Mouse (Mus musculus) megakaryocyte, embryonic 14.5 days (primary cell): ENCODE measurements at regions not wholly inside any gene's neighbourhood (a gene's known extent, or its start where the extent isn't known, plus 50 kb on each side); places are given as distances from the start of the nearest gene placed in this dataset.
A peak's percentile ranks its signal among the peaks of the same experiment; 100 is the strongest.
"Not testable (repeated sequence)": the region's sequence is repeated elsewhere in the genome, so short reads cannot be mapped to it uniquely, and the experiment has no call there.

Source experiments
- H3K27me3 ChIP-seq: replicated peaks from 2 replicates; pipeline ENCODE3; 2012; ENCODE audit warnings: inconsistent platforms
- H3K36me3 ChIP-seq: replicated peaks from 2 replicates; pipeline ENCODE3; 2012; ENCODE audit warnings: low read length, inconsistent platforms, mixed read lengths
- H3K4me1 ChIP-seq: 2 replicates; pipeline ENCODE4 v1.6.1; 2012; ENCODE audit warnings: inconsistent platforms
- H3K4me3 ChIP-seq: replicated peaks from 2 replicates; pipeline ENCODE3; 2012; ENCODE audit warnings: moderate library complexity, mild to moderate bottlenecking, inconsistent platforms
- H3K9me3 ChIP-seq: 2 replicates; pipeline ENCODE4 v1.6.1; 2012; ENCODE audit warnings: inconsistent platforms
- FLI1 ChIP-seq: IDR thresholded peaks from 2 replicates; pipeline ENCODE4 v1.6.1; 2012; ENCODE audit warnings: low read length, inconsistent platforms, mixed read lengths
- GATA1 ChIP-seq: IDR thresholded peaks from 3 replicates; pipeline ENCODE4 v1.6.1; 2012; ENCODE audit warnings: mixed read lengths, low read length, inconsistent platforms, borderline replicate concordance

DNA sequence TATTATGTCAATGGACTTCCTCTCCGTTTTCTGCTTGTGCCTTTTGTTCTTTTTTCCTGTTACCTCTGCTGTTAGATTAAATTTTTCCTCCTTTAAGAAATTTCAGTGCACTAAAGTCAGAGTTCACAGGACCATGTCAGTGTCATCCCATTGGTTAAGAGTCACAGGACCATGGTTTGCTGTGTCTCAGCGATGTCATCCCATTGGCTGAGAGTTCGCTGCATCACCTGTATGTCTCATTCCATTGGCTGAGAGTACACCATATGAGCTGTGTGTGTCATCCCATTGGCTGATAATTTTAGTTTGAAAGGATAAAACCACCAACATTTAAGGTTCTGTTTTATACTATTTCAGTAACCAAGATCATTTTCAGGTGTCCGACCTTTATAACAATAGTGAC lies 50.7 kb upstream of the Jade1 start:
- TF ChIP-seq FLI1, result no peak
- no peak for TF ChIP-seq GATA1
- H3K4me3 ChIP-seq, result no peak overlapping the region
- H3K36me3 ChIP-seq, result no peaks in the 10 kb centered on the region
- 0 out of 2 replicates have a peak, but pooled peaks cover 3% of the 10 kb centered on the region for H3K9me3 ChIP-seq
- H3K4me1 ChIP-seq, result peaks cover 2% of the 10 kb centered on the region; the same call in 1 of the 2 replicates
- no peaks in the 10 kb centered on the region for H3K27me3 ChIP-seq

DNA sequence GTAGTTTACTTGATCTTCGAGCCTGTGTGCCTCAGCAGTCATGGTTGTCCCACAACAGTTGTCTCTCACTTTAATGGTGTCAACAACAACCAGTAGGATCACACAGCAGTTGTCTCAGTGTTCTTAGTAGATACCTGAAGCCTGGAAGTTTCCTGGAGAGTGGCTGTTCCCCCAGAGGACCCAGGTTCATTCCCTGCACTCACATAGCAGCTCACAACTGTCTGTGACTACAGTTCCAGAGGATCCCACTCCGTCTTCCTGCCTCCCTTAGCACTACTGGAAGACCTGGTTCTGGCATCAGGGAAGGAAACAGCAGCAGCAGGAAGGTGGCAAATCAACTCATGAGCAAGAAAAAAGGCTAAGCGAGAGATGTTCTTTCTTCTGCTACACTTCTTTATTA lies 53.4 kb upstream of the Jade1 start:
- H3K9me3 ChIP-seq, result 0 out of 2 replicates have a peak, but pooled peaks cover 4% of the 10 kb centered on the region
- TF ChIP-seq GATA1, result no peak
- no peak for TF ChIP-seq FLI1

DNA sequence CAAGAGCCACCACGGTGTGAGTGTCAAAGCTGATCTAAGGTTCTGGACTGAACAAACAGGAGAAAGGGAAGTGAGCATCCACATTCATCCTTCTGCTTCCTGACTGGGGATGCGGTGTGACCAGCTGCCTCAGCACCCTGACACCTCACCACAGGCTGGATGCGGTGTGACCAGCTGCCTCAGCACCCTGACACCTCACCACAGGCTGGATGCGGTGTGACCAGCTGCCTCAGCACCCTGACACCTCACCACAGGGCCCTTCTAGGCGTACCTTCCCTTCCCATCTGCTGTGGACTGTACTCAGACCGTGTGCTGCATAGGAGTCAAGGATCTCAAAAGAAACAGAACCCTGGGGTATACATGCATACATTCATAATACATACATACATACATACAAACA lies 53.9 kb upstream of the Jade1 start:
- H3K4me1 ChIP-seq, H3K27me3 ChIP-seq, H3K36me3 ChIP-seq, H3K9me3 ChIP-seq: not testable (repeated sequence)
- H3K4me3 ChIP-seq, result peak overlapping the region; percentile 50

More for the DNA sequence above, 53.4 kb upstream of the Jade1 start:
- H3K4me3 ChIP-seq, result no peak overlapping the region
- H3K27me3 ChIP-seq, result no peaks in the 10 kb centered on the region
- no peaks in the 10 kb centered on the region for H3K36me3 ChIP-seq
- H3K4me1 ChIP-seq, result peaks cover 2% of the 10 kb centered on the region; the same call in 1 of the 2 replicates

DNA sequence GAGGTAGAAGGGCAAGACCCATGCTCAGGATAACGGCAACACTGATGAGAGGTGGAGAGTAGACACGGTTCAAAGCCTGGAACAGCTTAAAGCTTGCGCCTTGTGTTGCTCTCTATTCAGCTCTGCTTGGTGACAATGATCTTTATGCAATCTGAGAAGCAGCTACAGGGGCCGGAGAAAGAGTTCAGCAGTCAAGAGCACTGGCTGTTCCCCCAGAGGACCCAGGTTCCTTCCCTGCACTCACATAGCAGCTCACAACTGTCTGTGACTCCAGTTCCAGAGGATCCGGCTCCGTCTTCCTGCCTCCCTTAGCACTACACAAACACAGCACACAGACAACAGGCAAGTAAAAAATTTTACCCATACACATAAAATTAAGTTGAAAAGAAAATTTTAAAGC lies 54.4 kb upstream of the Jade1 start:
- Histone ChIP-seq H3K36me3 (no peaks in the 10 kb centered on the region), H3K27me3 (no peaks in the 10 kb centered on the region), H3K4me3 (no peak overlapping the region), H3K4me1 (peaks cover 2% of the 10 kb centered on the region; the same call in 1 of the 2 replicates), H3K9me3 (0 out of 2 replicates have a peak, but pooled peaks cover 3% of the 10 kb centered on the region)
- no peak for TF ChIP-seq GATA1
- TF ChIP-seq FLI1, result no peak

DNA sequence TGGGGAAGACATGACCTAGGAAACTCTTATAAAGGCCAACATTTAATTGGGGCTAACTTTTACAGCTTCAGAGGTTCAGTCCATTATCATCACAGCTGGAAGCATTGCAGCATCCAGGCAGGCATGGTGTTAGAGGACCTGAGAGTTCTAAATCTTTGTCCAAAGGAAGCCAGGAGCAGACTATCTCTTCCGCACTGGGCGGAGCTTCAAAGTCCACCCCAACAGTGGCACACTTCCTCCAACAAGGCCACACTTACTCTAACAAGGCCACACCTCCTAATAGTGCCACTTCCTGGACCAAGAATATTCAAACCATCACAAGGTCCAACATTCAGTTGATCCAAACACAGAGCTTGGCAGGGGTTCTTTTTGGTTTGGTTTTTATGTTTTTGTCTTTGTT lies 55.9 kb upstream of the Jade1 start:
- H3K36me3 ChIP-seq, result no peaks in the 10 kb centered on the region
- no peaks in the 10 kb centered on the region for H3K27me3 ChIP-seq
- TF ChIP-seq FLI1, result no peak
- H3K4me1 ChIP-seq, result peaks cover 2% of the 10 kb centered on the region; the same call in 1 of the 2 replicates
- H3K9me3 ChIP-seq, result 0 out of 2 replicates have a peak, but pooled peaks cover 3% of the 10 kb centered on the region
- H3K4me3 ChIP-seq, result no peak overlapping the region

DNA sequence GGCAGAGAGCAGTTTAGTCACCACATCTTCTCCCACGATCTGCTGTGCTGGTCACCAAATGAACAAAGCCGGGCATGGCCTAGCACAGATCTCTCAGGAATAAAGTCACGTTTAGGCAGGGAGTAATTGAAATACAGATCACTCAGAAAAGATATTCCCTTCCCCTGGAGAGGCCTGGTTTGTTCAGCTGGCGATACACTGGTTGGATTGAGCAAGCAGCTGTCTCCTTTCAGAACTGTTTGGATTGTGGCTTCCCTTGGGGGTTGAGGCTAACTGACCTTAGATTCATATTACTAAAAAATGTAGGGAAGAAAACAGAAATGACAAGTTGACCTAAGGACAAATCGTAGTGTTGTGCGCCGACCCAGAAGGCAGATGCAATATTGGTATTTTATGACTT lies 56.7 kb upstream of the Jade1 start:
- Histone ChIP-seq H3K9me3 (0 out of 2 replicates have a peak, but pooled peaks cover 3% of the 10 kb centered on the region), H3K4me1 (peaks cover 2% of the 10 kb centered on the region; the same call in 1 of the 2 replicates), H3K36me3 (no peaks in the 10 kb centered on the region), H3K27me3 (no peaks in the 10 kb centered on the region), H3K4me3 (no peak overlapping the region)
- TF ChIP-seq GATA1, result no peak
- TF ChIP-seq FLI1, result no peak

DNA sequence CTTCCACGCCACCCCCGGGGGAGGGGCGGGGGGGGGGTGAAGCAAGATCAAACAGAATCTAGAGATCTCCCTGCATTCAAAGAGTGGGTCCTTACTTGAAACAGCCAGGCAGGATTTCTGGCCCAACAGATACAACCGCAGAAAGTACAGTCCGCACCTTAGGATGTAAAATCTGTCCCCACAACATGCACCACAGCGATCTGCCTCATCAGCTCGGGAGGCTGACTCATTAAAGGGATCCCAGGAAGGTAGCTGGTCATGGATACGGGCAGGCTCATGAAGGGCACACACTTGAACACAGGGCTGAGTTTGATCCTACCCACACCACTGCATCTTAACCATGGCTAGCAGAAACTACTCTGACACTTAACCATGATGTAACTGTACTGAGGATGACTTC lies 57.8 kb upstream of the Jade1 start:
- Histone ChIP-seq H3K9me3 (0 out of 2 replicates have a peak, but pooled peaks cover 3% of the 10 kb centered on the region), H3K4me3 (no peak overlapping the region), H3K4me1 (peaks cover 2% of the 10 kb centered on the region; the same call in 1 of the 2 replicates), H3K27me3 (no peaks in the 10 kb centered on the region), H3K36me3 (no peaks in the 10 kb centered on the region)
- TF ChIP-seq GATA1 (no peak), FLI1 (no peak)

DNA sequence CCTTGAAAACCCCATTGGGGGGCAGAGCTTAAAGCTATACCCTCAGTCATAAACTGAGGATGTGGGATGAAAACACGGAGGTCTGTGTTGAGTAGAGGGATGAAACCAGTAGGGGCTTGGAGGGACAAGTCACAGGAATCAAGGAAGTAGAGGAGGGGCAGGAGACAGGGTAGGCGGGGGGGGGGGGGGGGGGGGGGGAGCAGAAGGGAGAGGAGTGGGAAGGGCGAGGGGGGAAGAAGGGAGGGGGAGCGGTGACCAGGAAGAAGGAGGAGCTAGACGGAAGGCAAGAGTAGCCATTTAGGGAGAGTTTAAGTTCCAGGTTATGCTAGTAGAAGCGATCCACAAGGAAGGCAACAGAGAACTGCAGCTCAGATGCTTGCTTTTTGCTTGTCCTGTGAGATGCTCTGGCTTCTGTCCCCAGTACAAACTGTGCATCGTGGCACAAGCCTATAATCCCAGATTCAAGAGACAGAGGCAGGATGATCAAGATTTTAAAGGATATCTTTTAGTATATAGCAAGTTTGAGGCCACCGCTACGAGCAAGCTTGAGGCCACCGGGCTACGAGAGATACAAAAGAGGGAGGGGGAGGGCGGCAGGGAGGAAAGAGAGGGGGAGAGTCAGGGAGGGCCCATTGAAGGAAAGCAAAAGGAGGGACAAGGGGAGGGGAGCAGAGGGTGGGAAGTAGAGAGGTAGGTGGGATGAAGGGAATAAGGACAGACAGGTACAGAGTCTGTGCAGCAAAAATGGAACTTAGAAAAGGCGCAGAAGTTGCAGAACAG lies 58.4 kb upstream of the Jade1 start:
- Histone ChIP-seq H3K4me1 (peaks cover 2% of the 10 kb centered on the region; the same call in 1 of the 2 replicates), H3K9me3 (0 out of 2 replicates have a peak, but pooled peaks cover 3% of the 10 kb centered on the region), H3K4me3 (no peak overlapping the region), H3K27me3 (no peaks in the 10 kb centered on the region), H3K36me3 (no peaks in the 10 kb centered on the region)
- no peak for TF ChIP-seq FLI1
- no peak for TF ChIP-seq GATA1

DNA sequence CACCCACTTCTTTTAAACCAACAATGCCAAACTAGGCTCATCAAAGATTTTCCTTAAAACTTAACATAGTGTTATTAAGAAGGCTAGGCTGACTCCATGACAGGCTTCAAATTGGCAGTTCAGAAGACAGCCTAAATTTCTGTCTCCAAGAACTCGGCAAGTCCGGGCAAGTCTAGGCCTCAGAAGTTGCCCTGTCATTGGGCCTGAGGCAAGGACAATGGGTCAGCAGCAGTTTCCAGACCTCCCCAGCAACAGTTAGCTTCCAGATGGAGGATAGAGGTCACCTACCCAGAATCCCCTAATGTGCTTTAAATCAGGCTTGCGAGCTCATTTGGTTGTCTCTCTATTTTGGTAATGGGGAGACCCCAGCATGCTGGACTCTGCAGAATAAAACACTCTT lies 59.6 kb upstream of the Jade1 start:
- TF ChIP-seq FLI1 (no peak), GATA1 (no peak)
- no peaks in the 10 kb centered on the region for H3K4me1 ChIP-seq
- 0 out of 2 replicates have a peak, but pooled peaks cover 3% of the 10 kb centered on the region for H3K9me3 ChIP-seq
- H3K36me3 ChIP-seq, result no peaks in the 10 kb centered on the region
- no peaks in the 10 kb centered on the region for H3K27me3 ChIP-seq
- H3K4me3 ChIP-seq, result no peak overlapping the region

DNA sequence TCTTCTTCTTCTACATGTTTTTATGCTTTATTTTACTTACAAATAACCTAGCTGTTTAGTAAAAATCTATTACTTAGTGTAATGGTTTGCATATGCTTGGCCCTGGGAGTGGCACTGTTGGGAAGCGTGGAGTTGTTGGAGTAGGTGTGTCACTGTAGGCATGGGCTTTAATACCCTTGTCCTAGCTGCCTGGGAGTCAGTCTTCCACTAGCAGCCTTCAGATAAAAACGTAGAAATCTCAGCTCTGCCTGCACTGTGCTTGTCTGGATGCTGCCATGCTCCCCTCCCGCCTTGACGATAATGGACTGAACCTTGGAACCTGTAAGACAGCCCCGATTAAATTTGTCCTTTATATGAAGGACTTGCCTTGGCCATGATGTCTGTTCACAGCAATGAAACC lies 60.4 kb upstream of the Jade1 start:
- no peaks in the 10 kb centered on the region for H3K27me3 ChIP-seq
- TF ChIP-seq GATA1 (no peak), FLI1 (no peak)
- H3K36me3 ChIP-seq, result no peaks in the 10 kb centered on the region
- 0 out of 2 replicates have a peak, but pooled peaks cover 3% of the 10 kb centered on the region for H3K9me3 ChIP-seq
- no peak overlapping the region for H3K4me3 ChIP-seq
- H3K4me1 ChIP-seq, result no peaks in the 10 kb centered on the region

DNA sequence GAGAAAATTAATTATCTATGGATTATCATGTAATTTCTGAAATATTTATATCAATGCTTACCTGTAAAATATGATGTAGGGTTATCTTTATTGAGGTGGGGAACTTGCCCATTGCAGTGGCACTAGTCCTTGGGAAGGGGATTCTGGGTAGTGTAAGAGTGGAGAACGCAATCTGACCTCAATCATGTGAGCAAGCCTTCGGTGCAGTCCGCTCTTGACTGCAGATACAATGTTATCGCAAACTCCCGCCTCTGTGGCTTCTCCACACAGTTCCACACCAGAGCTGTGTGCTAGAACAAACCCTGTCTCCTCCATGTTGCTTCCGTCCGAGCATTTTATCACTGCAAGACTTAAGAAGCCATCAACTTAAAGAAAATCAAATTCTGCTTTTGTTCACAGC lies 62.1 kb upstream of the Jade1 start:
- Histone ChIP-seq H3K9me3 (0 out of 2 replicates have a peak, but pooled peaks cover 3% of the 10 kb centered on the region), H3K4me3 (no peak overlapping the region), H3K4me1 (no peaks in the 10 kb centered on the region), H3K36me3 (no peaks in the 10 kb centered on the region), H3K27me3 (no peaks in the 10 kb centered on the region)
- TF ChIP-seq GATA1 (no peak), FLI1 (no peak)
